Mouse (Mus musculus) heart, embryonic 16.5 days (tissue): ENCODE results near the gene Samd4b. TPM values are rescaled to one million over a fixed set of nuclear protein-coding genes. Genes with fewer than 3 reads are reported as not detected.

Source experiments
- ATAC-seq: fragments of 200-750 bp; cut with Nextera tagmentation; replicated peaks from 2 replicates; pipeline ENCODE4 v1.8.0; 2017; ENCODE audit warnings: moderate number of reproducible peaks; ENCODE audit not compliant: insufficient read depth, low FRiP score; ENCODE audit errors: extremely low read depth
- H3K27ac ChIP-seq: fragments of 300-500 bp; sonication (generic); 2 replicates; pipeline ENCODE4 v1.5.1; 2014; ENCODE audit warnings: mild to moderate bottlenecking, low read length, control low read depth, moderate library complexity
- H3K27me3 ChIP-seq: fragments of 300-500 bp; sonication (generic); 2 replicates; pipeline ENCODE4 v1.6.1; 2014; ENCODE audit warnings: low read length, mixed read lengths; ENCODE audit not compliant: control insufficient read depth, insufficient read depth
- H3K36me3 ChIP-seq: fragments of 300-500 bp; sonication (generic); 2 replicates; pipeline ENCODE4 v1.6.1; 2014; ENCODE audit not compliant: control insufficient read depth, insufficient read depth
- H3K4me1 ChIP-seq: fragments of 300-500 bp; sonication (generic); 2 replicates; pipeline ENCODE4 v1.6.1; 2014; ENCODE audit warnings: low read length, mixed read lengths; ENCODE audit not compliant: control insufficient read depth, insufficient read depth
- H3K4me2 ChIP-seq: fragments of 300-500 bp; sonication (generic); 2 replicates; pipeline ENCODE4 v1.6.1; 2014; ENCODE audit warnings: low read depth, mild to moderate bottlenecking, control low read depth, low read length
- H3K4me3 ChIP-seq: fragments of 300-500 bp; sonication (generic); 2 replicates; pipeline ENCODE4 v1.5.1; 2014; ENCODE audit warnings: mild to moderate bottlenecking, control low read depth, low read length
- H3K9ac ChIP-seq: fragments of 300-500 bp; sonication (generic); 2 replicates; pipeline ENCODE4 v1.6.1; 2014; ENCODE audit warnings: low read length, control low read depth
- H3K9me3 ChIP-seq: fragments of 300-500 bp; sonication (generic); replicated peaks from 2 replicates; pipeline ENCODE4 v1.6.1; 2016; ENCODE audit warnings: low read length; ENCODE audit not compliant: control insufficient read depth
- WGBS: fragments of 180-500 bp; shearing (Covaris S2); extraction: QIAGEN DNeasy Blood & Tissue Kit; methylation state at CpG from one replicate; pipeline ENCODE4 v1.1.7; 2014; 5-methylcytosine and 5-hydroxymethylcytosine counted together
- polyA plus RNA-seq: library from polyadenylated mRNA; unstranded; fragments of >200 nt; fragmentation: Nextera tagmentation; extraction: Ambion mirVana; gene quantifications from 2 replicates; pipeline ENCODE4 v1.2.1, GENCODE M21; 2015

Gene Samd4b
- polyA plus RNA-seq, 1 experiment from 2014 or later, result 16.0 TPM

DNA sequence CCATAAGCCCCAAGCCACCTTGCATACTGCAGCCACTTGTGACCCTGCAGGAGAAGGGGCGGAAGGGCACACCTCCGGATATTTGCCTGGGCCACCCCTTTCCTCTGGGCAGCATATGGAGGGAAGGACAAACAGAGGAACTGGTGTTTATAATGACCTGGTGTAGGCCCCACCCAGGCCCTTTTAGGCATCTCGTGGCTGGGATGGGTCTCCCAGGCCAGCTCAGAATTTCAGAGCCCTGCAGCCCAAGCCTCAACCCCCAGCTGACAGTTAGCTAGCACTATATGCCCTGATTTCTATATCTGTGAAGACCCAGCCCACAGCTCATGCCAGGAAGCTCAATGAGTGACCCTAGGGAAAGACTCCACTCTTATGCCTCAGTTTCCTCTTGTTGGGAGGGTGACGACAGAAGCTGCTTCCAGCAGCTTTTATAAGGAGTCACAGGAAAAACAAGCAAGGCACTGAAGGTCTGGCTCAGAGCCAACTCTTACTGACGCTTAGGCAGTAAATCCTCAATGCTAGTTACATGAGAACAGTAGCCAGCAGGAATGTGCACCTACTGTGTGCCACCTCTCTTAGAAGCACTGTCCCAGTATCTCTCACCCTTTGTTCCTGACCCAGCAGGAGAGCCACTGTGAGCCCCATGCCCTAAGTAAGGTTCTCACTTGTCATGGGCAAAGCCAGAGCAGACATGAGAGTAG, 26.8 kb downstream of the Samd4b start:
- no peak for ATAC-seq
- WGBS, result 34% methylated on average over 5 of the region's 5 CpGs
- peaks cover 35% of the 10 kb centered on the region for H3K4me1 ChIP-seq

DNA sequence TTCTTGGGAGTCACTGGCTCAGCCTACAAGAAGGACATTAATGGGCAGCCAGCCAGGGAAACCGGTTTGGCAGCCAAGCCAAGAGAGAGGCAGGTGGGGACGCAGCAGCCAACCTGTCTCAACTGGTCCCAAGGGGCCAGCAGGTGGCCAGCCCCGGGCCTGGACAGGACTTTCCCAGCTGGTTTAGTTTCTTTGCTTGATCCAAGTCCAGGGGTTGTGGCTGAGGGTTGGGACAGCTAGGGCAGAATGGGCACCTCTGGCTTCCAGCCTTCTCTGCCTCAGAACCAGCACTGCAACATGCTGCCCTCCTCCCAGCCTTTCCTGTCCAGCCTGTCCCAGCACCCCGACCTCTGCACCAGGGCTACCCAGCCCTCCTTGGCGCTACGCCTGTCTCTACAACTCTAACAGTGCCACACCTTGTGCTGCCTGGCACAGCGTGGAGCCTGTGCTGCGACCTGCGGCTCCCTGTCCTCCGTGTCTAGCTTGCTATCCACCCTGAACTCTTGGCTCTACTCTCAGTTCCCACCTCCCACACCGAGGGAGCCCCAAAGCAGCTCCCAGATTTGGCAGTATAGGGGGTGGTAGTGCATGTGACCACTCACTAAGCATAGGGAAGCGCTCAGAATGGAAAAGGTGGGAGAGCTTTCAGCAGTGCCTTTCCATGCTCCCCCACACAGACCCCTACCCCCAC, 27.5 kb downstream of the Samd4b start:
- Histone ChIP-seq H3K27ac (peak overlapping the region; percentile 47), H3K9me3 (no peaks in the 10 kb centered on the region), H3K4me3 (no peak overlapping the region), H3K36me3 (peaks cover 13% of the 10 kb centered on the region), H3K4me1 (peaks cover 32% of the 10 kb centered on the region), H3K9ac (peak overlapping the region; percentile 45; the same call in 1 of the 2 replicates), H3K27me3 (no peaks in the 10 kb centered on the region), H3K4me2 (no peak overlapping the region)
- ATAC-seq, result peak; percentile 19; the same call in 1 of the 2 replicates
- WGBS, result 59% methylated on average over 12 of the region's 12 CpGs

More for the DNA sequence above, 26.8 kb downstream of the Samd4b start:
- Histone ChIP-seq H3K36me3 (peaks cover 11% of the 10 kb centered on the region), H3K27ac (peak overlapping the region; percentile 47), H3K4me3 (no peak overlapping the region), H3K9ac (peak overlapping the region; percentile 45), H3K9me3 (no peaks in the 10 kb centered on the region), H3K27me3 (no peaks in the 10 kb centered on the region), H3K4me2 (no peak overlapping the region)

DNA sequence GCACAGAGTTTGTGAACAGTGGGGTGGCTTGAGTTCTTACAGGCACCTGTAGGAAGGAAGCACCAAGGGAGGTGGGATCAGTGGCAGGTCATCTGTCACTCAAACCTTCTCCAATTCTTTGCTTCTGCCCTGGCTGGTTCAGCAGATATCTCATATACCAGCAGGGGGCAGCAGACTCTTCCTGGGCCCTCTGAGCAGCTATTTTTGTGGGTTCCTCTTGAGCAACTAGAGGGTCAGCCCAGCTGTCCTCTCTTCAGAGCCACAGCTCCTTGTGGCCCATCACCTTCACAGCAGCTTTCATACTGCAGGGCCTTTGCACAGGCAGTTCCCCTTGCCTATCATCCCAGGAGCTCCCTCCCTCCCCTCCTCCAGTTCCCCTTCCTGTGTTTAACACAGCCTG, 29.7 kb downstream of the Samd4b start:
- ATAC-seq, result no peak
- Histone ChIP-seq H3K9me3 (no peaks in the 10 kb centered on the region), H3K36me3 (peaks cover 18% of the 10 kb centered on the region)

DNA sequence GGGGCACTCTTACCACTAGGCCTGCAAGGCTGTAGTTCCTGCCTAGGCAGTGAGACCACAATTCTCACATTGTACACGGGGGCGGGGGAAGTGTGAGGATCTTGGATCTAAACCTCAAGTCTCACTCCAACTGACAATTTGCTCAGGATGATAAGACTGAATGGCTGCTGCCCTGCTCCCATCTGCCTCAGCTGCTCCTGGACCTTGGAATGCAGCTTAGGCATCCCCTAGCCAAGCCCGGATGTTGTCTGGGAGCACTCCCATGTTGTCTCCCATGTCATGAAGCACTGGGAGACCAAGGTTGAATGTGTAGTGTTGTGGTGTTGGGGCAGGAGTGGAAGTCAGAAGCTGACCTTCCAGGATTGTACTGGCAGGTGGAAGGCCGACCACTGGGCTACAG, 30.4 kb downstream of the Samd4b start:
- Histone ChIP-seq H3K27ac (no peak overlapping the region), H3K27me3 (no peaks in the 10 kb centered on the region), H3K4me1 (peaks cover 26% of the 10 kb centered on the region), H3K4me3 (no peak overlapping the region), H3K4me2 (no peak overlapping the region), H3K9me3 (no peaks in the 10 kb centered on the region), H3K9ac (no peak overlapping the region), H3K36me3 (peaks cover 23% of the 10 kb centered on the region)
- no peak for ATAC-seq
- 82% methylated on average over 4 of the region's 4 CpGs for WGBS

More for the DNA sequence above, 29.7 kb downstream of the Samd4b start:
- Histone ChIP-seq H3K4me2 (no peak overlapping the region), H3K27ac (no peak overlapping the region), H3K4me3 (no peak overlapping the region), H3K4me1 (peaks cover 31% of the 10 kb centered on the region), H3K27me3 (no peaks in the 10 kb centered on the region), H3K9ac (no peak overlapping the region)

DNA sequence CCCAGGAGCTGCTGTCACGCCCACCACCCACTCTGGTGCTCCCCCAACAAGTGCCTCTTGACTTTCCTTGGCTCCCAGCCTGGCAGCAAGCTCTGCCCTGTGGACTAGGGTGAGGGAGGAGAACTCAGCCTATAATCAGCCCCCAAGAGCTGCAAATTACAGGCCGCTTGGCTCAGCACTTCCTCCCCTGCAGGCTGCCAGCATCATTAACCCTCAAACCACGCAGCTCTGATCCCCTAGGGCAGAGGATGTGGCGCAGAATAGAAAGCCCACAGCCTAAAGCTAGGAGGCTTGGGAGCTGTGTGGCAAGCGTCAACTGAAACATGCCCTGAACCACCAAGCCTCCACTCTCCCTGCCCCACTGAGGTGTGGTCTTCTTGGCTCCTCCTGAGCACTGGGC, 32.5 kb downstream of the Samd4b start:
- Histone ChIP-seq H3K4me3 (no peak overlapping the region), H3K9me3 (no peaks in the 10 kb centered on the region), H3K4me2 (no peak overlapping the region), H3K36me3 (peaks cover 32% of the 10 kb centered on the region), H3K4me1 (peaks cover 9% of the 10 kb centered on the region), H3K27me3 (no peaks in the 10 kb centered on the region), H3K27ac (peak overlapping the region; percentile 40; the same call in 1 of the 2 replicates), H3K9ac (no peak overlapping the region)
- WGBS, result 71% methylated on average over 5 of the region's 5 CpGs
- no peak for ATAC-seq

DNA sequence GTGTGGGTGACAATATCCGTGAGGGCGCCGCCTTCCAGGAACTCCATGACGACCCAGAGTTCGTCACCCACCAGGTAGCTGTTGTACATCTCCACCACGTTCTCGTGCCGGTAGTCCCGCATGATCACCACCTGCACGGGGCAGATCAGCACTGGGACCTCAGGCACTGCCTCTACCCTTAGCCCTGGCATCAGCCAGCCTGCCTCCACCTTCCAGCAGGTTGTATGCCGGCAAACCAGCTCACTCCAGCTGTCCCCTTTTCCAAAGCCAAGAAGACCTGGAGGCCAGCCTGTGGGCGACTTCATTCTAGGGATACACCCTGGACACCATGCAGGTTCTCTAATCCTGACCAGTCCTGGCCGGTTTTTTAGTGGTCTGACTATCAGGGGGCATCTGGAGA, 35.0 kb downstream of the Samd4b start:
- no peak overlapping the region for H3K4me3 ChIP-seq
- peaks cover 39% of the 10 kb centered on the region for H3K36me3 ChIP-seq
- H3K27me3 ChIP-seq, result no peaks in the 10 kb centered on the region
- WGBS, result 94% methylated on average over 13 of the region's 13 CpGs
- H3K9ac ChIP-seq, result no peak overlapping the region
- H3K27ac ChIP-seq, result no peak overlapping the region
- ATAC-seq, result no peak
- H3K9me3 ChIP-seq, result no peaks in the 10 kb centered on the region
- peaks cover 3% of the 10 kb centered on the region; the same call in 1 of the 2 replicates for H3K4me1 ChIP-seq
- H3K4me2 ChIP-seq, result no peak overlapping the region

GRCm38 (mm10) chr7:28562371-28562770, 35.6 kb downstream of the Samd4b start:
- Histone ChIP-seq H3K27ac (no peak overlapping the region), H3K4me1 (peaks cover 6% of the 10 kb centered on the region; the same call in 1 of the 2 replicates), H3K4me2 (no peak overlapping the region), H3K4me3 (no peak overlapping the region), H3K27me3 (no peaks in the 10 kb centered on the region), H3K9me3 (no peaks in the 10 kb centered on the region), H3K9ac (no peak overlapping the region), H3K36me3 (peaks cover 33% of the 10 kb centered on the region)
- WGBS, result 93% methylated on average over 13 of the region's 13 CpGs
- ATAC-seq, result no peak

- WGBS, result 87% methylated on average over 11 of the region's 11 CpGs
- H3K9me3 ChIP-seq, result no peaks in the 10 kb centered on the region
- H3K27ac ChIP-seq, result no peak overlapping the region
- H3K9ac ChIP-seq, result no peak overlapping the region
- no peak overlapping the region for H3K4me3 ChIP-seq
- H3K4me1 ChIP-seq, result peaks cover 9% of the 10 kb centered on the region; the same call in 1 of the 2 replicates
- no peak overlapping the region for H3K4me2 ChIP-seq
- no peak for ATAC-seq
- no peaks in the 10 kb centered on the region for H3K27me3 ChIP-seq
- peaks cover 31% of the 10 kb centered on the region for H3K36me3 ChIP-seq
Measured at GRCm38 (mm10) chr7:28561967-28562366, 36.0 kb downstream of the Samd4b start.

GRCm38 (mm10) chr7:28560856-28561255, 37.1 kb downstream of the Samd4b start:
- WGBS, result 88% methylated on average over 10 of the region's 10 CpGs
- ATAC-seq, result no peak
- Histone ChIP-seq H3K36me3 (peaks cover 27% of the 10 kb centered on the region), H3K4me1 (peaks cover 9% of the 10 kb centered on the region; the same call in 1 of the 2 replicates), H3K4me2 (no peak overlapping the region), H3K27ac (peak overlapping the region; percentile 19; the same call in 1 of the 2 replicates), H3K9ac (no peak overlapping the region), H3K4me3 (no peak overlapping the region), H3K9me3 (no peaks in the 10 kb centered on the region), H3K27me3 (no peaks in the 10 kb centered on the region)
